Mouse (Mus musculus): ENCODE measurements at regions not wholly inside any gene's neighbourhood (a gene's known extent, or its start where the extent isn't known, plus 50 kb on each side); places are given as distances from the start of the nearest gene placed in this dataset.

GRCm38 (mm10) chr2:117867409-117867808 lies 244.3 kb upstream of the Thbs1 start:
- TF ChIP-seq CTCF (IDR thresholded peaks at IDR 0.05; ENCODE audit: extremely low read depth, insufficient read length, insufficient replicate concordance, low read depth, low read length) (no peak), POLR2A (IDR thresholded peaks at IDR 0.05; ENCODE audit: low read depth, low read length) (no peak)
- WGBS = 85% methylated on average over 3 of the region's 3 CpGs
- Histone ChIP-seq H3K4me1 (ENCODE audit: control insufficient read depth, insufficient read depth, insufficient read length, low read length) (no peaks in the 10 kb centered on the region), H3K27ac (ENCODE audit: insufficient read depth, low read depth, low read length) (no peak overlapping the region), H3K4me3 (ENCODE audit: low read depth, low read length) (no peak overlapping the region), H3K27me3 (ENCODE audit: control insufficient read depth, insufficient read depth, low read length) (no peaks in the 10 kb centered on the region), H3K36me3 (ENCODE audit: control insufficient read depth, insufficient read depth, low read length) (no peaks in the 10 kb centered on the region)

- WGBS = 95% methylated on average over 1 of the region's 1 CpGs
- TF ChIP-seq POLR2A (IDR thresholded peaks at IDR 0.05; ENCODE audit: low read depth, low read length) = no peak
- TF ChIP-seq CTCF (IDR thresholded peaks at IDR 0.05; ENCODE audit: extremely low read depth, insufficient read length, insufficient replicate concordance, low read depth, low read length) = no peak
- H3K36me3 ChIP-seq (ENCODE audit: control insufficient read depth, insufficient read depth, low read length) = no peaks in the 10 kb centered on the region
- no peaks in the 10 kb centered on the region for H3K4me1 ChIP-seq (ENCODE audit: control insufficient read depth, insufficient read depth, insufficient read length, low read length)
- H3K27me3 ChIP-seq (ENCODE audit: control insufficient read depth, insufficient read depth, low read length) = no peaks in the 10 kb centered on the region
- no peak overlapping the region for H3K4me3 ChIP-seq (ENCODE audit: low read depth, low read length)
- H3K27ac ChIP-seq (ENCODE audit: insufficient read depth, low read depth, low read length) = no peak overlapping the region
Observed at GRCm38 (mm10) chr2:117868857-117869256, 242.8 kb upstream of the Thbs1 start.

GRCm38 (mm10) chr2:117871507-117872282 lies 240.0 kb upstream of the Thbs1 start:
- no peak overlapping the region for H3K27ac ChIP-seq (ENCODE audit: insufficient read depth, low read depth, low read length)
- WGBS = 57% methylated on average over 9 of the region's 9 CpGs
- no peak overlapping the region for H3K4me3 ChIP-seq (ENCODE audit: low read depth, low read length)
- H3K4me1 ChIP-seq (ENCODE audit: control insufficient read depth, insufficient read depth, insufficient read length, low read length) = no peaks in the 10 kb centered on the region
- H3K27me3 ChIP-seq (ENCODE audit: control insufficient read depth, insufficient read depth, low read length) = no peaks in the 10 kb centered on the region
- no peaks in the 10 kb centered on the region for H3K36me3 ChIP-seq (ENCODE audit: control insufficient read depth, insufficient read depth, low read length)
- TF ChIP-seq CTCF (IDR thresholded peaks at IDR 0.05; ENCODE audit: extremely low read depth, insufficient read length, insufficient replicate concordance, low read depth, low read length) (no peak), POLR2A (IDR thresholded peaks at IDR 0.05; ENCODE audit: low read depth, low read length) (no peak)

- Histone ChIP-seq H3K36me3 (ENCODE audit: control insufficient read depth, insufficient read depth, low read length) (no peaks in the 10 kb centered on the region), H3K27me3 (ENCODE audit: control insufficient read depth, insufficient read depth, low read length) (no peaks in the 10 kb centered on the region), H3K4me1 (ENCODE audit: control insufficient read depth, insufficient read depth, insufficient read length, low read length) (no peaks in the 10 kb centered on the region), H3K4me3 (ENCODE audit: low read depth, low read length) (no peak overlapping the region), H3K27ac (ENCODE audit: insufficient read depth, low read depth, low read length) (no peak overlapping the region)
- 23% methylated on average over 6 of the region's 6 CpGs for WGBS
- TF ChIP-seq POLR2A (IDR thresholded peaks at IDR 0.05; ENCODE audit: low read depth, low read length) = no peak
- TF ChIP-seq CTCF (IDR thresholded peaks at IDR 0.05; ENCODE audit: extremely low read depth, insufficient read length, insufficient replicate concordance, low read depth, low read length) = no peak
Observed at GRCm38 (mm10) chr2:117877816-117878215, 233.9 kb upstream of the Thbs1 start.

GRCm38 (mm10) chr2:117882136-117882535 lies 229.5 kb upstream of the Thbs1 start:
- Histone ChIP-seq H3K27ac (ENCODE audit: insufficient read depth, low read depth, low read length) (no peak overlapping the region), H3K36me3 (ENCODE audit: control insufficient read depth, insufficient read depth, low read length) (no peaks in the 10 kb centered on the region), H3K4me1 (ENCODE audit: control insufficient read depth, insufficient read depth, insufficient read length, low read length) (no peaks in the 10 kb centered on the region; the same call in 1 of the 2 replicates), H3K4me3 (ENCODE audit: low read depth, low read length) (no peak overlapping the region), H3K27me3 (ENCODE audit: control insufficient read depth, insufficient read depth, low read length) (no peaks in the 10 kb centered on the region)
- TF ChIP-seq POLR2A (IDR thresholded peaks at IDR 0.05; ENCODE audit: low read depth, low read length) (no peak), CTCF (IDR thresholded peaks at IDR 0.05; ENCODE audit: extremely low read depth, insufficient read length, insufficient replicate concordance, low read depth, low read length) (no peak)
- 82% methylated on average over 4 of the region's 4 CpGs for WGBS

- WGBS = 85% methylated on average over 2 of the region's 2 CpGs
- H3K27ac ChIP-seq (ENCODE audit: insufficient read depth, low read depth, low read length) = no peak overlapping the region
- H3K27me3 ChIP-seq (ENCODE audit: control insufficient read depth, insufficient read depth, low read length) = no peaks in the 10 kb centered on the region
- no peaks in the 10 kb centered on the region; the same call in 1 of the 2 replicates for H3K4me1 ChIP-seq (ENCODE audit: control insufficient read depth, insufficient read depth, insufficient read length, low read length)
- no peak overlapping the region for H3K4me3 ChIP-seq (ENCODE audit: low read depth, low read length)
- TF ChIP-seq CTCF (IDR thresholded peaks at IDR 0.05; ENCODE audit: extremely low read depth, insufficient read length, insufficient replicate concordance, low read depth, low read length) (no peak), POLR2A (IDR thresholded peaks at IDR 0.05; ENCODE audit: low read depth, low read length) (no peak)
- no peaks in the 10 kb centered on the region for H3K36me3 ChIP-seq (ENCODE audit: control insufficient read depth, insufficient read depth, low read length)
Observed at GRCm38 (mm10) chr2:117882890-117883289, 228.8 kb upstream of the Thbs1 start.

GRCm38 (mm10) chr2:117886516-117886915 lies 225.2 kb upstream of the Thbs1 start:
- H3K27ac ChIP-seq (ENCODE audit: insufficient read depth, low read depth, low read length) = no peak overlapping the region
- TF ChIP-seq POLR2A (IDR thresholded peaks at IDR 0.05; ENCODE audit: low read depth, low read length) (no peak), CTCF (IDR thresholded peaks at IDR 0.05; ENCODE audit: extremely low read depth, insufficient read length, insufficient replicate concordance, low read depth, low read length) (no peak)
- no peaks in the 10 kb centered on the region for H3K36me3 ChIP-seq (ENCODE audit: control insufficient read depth, insufficient read depth, low read length)
- no peak overlapping the region for H3K4me3 ChIP-seq (ENCODE audit: low read depth, low read length)
- H3K27me3 ChIP-seq (ENCODE audit: control insufficient read depth, insufficient read depth, low read length) = no peaks in the 10 kb centered on the region
- no peaks in the 10 kb centered on the region; the same call in 1 of the 2 replicates for H3K4me1 ChIP-seq (ENCODE audit: control insufficient read depth, insufficient read depth, insufficient read length, low read length)
- WGBS = 69% methylated on average over 3 of the region's 3 CpGs

Data from small intestine, adult 2 months (tissue).